Mouse (Mus musculus) stomach, embryonic 15.5 days (tissue): Measurements from ENCODE around the gene Smcr8. TPM values are rescaled to one million over a fixed set of nuclear protein-coding genes. Genes with fewer than 3 reads are reported as not detected.
"Not testable (repeated sequence)": the region's sequence is repeated elsewhere in the genome, so short reads cannot be mapped to it uniquely, and the experiment has no call there.

Experiments used
- ATAC-seq: fragments of 200-750 bp; cut with Nextera tagmentation; 2 replicates; pipeline ENCODE4 v1.8.0; 2017; ENCODE audit warnings: low read depth, moderate number of reproducible peaks, moderate TSS enrichment; ENCODE audit not compliant: insufficient read depth, low FRiP score
- H3K27ac ChIP-seq: fragments of 300-500 bp; sonication (generic); 2 replicates; pipeline ENCODE4 v1.5.1; 2015; ENCODE audit warnings: mild to moderate bottlenecking, inconsistent platforms
- H3K27me3 ChIP-seq: fragments of 300-500 bp; sonication (generic); replicated peaks from 2 replicates; pipeline ENCODE4 v1.6.1; 2015; ENCODE audit warnings: inconsistent platforms
- H3K36me3 ChIP-seq: fragments of 300-500 bp; sonication (generic); 2 replicates; pipeline ENCODE4 v1.6.1; 2015; ENCODE audit warnings: inconsistent platforms
- H3K4me1 ChIP-seq: fragments of 300-500 bp; sonication (generic); 2 replicates; pipeline ENCODE4 v1.6.1; 2015; ENCODE audit warnings: inconsistent platforms
- H3K4me2 ChIP-seq: fragments of 300-500 bp; sonication (generic); 2 replicates; pipeline ENCODE4 v1.6.1; 2015; ENCODE audit warnings: mild to moderate bottlenecking, inconsistent platforms
- H3K4me3 ChIP-seq: fragments of 300-500 bp; sonication (generic); replicated peaks from 2 replicates; pipeline ENCODE4 v1.5.1; 2015; ENCODE audit warnings: inconsistent platforms
- H3K9ac ChIP-seq: fragments of 300-500 bp; sonication (generic); 2 replicates; pipeline ENCODE4 v1.6.1; 2015; ENCODE audit warnings: inconsistent platforms
- H3K9me3 ChIP-seq: fragments of 300-500 bp; sonication (generic); 2 replicates; pipeline ENCODE4 v1.6.1; 2016; ENCODE audit warnings: inconsistent platforms
- WGBS: fragments of 180-500 bp; shearing (Covaris S2); methylation state at CpG from one replicate; pipeline ENCODE4 v1.1.7; 2015; 5-methylcytosine and 5-hydroxymethylcytosine counted together
- polyA plus RNA-seq: library from polyadenylated mRNA; unstranded; fragments of >200 nt; fragmentation: Nextera tagmentation; extraction: Ambion mirVana; gene quantifications from 2 replicates; pipeline ENCODE4 v1.2.1, GENCODE M21; 2015

The Smcr8 gene
- polyA plus RNA-seq, 1 experiment from 2014 or later: 4.5 TPM

DNA sequence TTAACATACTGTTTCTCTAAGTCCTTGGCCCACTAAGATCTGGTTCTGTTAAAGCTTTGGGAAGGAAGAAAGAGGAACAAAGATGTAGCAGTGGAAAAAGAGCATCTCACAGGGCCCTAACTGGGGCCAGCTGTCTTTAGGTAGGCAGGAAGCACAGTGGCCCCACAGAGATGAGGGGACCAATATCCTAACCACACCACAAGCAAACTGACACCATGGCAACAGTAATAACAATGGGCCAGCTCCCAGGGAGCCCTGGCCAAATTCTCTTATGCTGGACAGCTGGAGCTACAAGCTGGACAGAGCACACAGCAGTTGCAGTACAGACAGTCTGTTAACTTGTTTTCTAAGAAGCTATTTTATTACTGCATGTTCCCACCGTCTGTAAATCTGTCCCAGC, 10.3 kb downstream of the Smcr8 start:
- Histone ChIP-seq H3K27me3 (no peaks in the 10 kb centered on the region), H3K4me2 (no peak overlapping the region), H3K9me3 (no peaks in the 10 kb centered on the region), H3K9ac (no peak overlapping the region), H3K4me1 (0 out of 2 replicates have a peak, but pooled peaks cover under 1% of the 10 kb centered on the region), H3K4me3 (no peak overlapping the region), H3K36me3 (peaks cover 69% of the 10 kb centered on the region), H3K27ac (no peak overlapping the region)
- no peak for ATAC-seq
- 70% methylated on average over 1 of the region's 1 CpGs for WGBS

DNA sequence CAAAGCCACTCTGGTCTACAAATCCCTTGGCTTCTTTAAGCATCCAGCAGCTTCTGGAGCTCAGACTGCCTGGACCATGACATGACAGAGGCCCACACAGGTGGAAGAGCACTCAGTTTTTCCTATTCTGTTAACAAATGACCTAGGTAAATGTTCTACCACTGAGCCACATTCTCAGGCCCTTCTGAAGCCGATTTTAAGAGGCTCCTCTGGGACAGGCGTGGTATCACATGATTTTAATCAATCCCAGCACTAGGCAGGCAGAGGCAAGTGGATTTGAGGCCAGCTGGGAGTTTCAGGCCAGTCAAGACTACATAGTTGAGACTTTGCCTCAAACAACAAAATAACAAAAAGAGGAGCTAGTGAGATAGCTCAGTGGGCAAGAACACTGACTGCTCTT, 13.1 kb downstream of the Smcr8 start:
- Histone ChIP-seq H3K36me3 (peaks cover 59% of the 10 kb centered on the region), H3K27ac (no peak overlapping the region), H3K4me2 (no peak overlapping the region), H3K4me1 (no peaks in the 10 kb centered on the region), H3K9ac (no peak overlapping the region), H3K9me3 (no peaks in the 10 kb centered on the region), H3K27me3 (no peaks in the 10 kb centered on the region), H3K4me3 (no peak overlapping the region)
- WGBS: 81% methylated on average over 2 of the region's 2 CpGs
- no peak for ATAC-seq

DNA sequence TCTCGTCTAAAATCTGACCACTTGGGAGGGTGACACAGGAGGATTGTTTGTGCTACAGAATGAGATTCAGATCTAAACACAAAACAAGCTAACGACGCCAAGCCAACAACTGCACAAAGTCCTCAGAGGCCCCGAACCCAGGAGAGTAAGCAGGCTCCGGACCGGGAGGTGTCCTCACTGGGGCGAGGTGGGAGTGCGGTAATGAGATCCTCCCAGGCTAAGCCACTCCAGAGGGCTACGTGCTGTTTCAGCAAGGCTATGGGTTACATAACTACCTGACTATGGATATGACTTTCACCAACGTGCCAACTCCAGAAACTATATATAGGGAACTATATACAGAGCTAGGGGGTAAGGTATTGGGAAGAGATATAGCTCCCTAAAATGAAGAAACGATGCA, 19.0 kb downstream of the Smcr8 start:
- Histone ChIP-seq H3K4me2 (no peak overlapping the region), H3K36me3 (peaks cover 38% of the 10 kb centered on the region)
- 86% methylated on average over 11 of the region's 11 CpGs for WGBS

DNA sequence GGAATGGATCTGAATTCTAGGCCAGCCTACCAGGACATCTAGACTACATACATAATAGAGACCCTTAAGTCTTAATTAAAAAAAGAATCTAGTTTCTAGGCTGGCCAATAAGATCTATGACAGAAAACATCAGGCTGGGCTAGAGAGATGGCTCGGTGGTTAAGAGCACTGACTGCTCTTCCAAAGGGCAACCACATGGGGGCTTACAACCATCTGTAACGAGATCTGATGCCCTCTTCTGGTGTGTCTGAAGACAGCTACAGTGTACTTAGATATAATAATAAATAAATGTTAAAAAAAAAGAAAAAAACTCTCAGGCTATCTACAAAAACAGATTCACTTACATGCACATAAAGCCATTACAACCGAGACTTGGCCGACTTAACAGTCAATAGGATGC, 22.7 kb downstream of the Smcr8 start:
- peaks cover 20% of the 10 kb centered on the region; the same call in 1 of the 2 replicates for H3K36me3 ChIP-seq
- H3K27ac ChIP-seq: no peak overlapping the region
- H3K9me3 ChIP-seq: no peaks in the 10 kb centered on the region
- no peaks in the 10 kb centered on the region for H3K27me3 ChIP-seq
- ATAC-seq: no peak
- no peak overlapping the region for H3K4me3 ChIP-seq
- no peak overlapping the region for H3K9ac ChIP-seq
- no peak overlapping the region for H3K4me2 ChIP-seq
- 81% methylated on average over 4 of the region's 4 CpGs for WGBS
- H3K4me1 ChIP-seq: no peaks in the 10 kb centered on the region

More for the DNA sequence above, 19.0 kb downstream of the Smcr8 start:
- ATAC-seq: no peak
- H3K4me3 ChIP-seq: no peak overlapping the region
- no peaks in the 10 kb centered on the region for H3K9me3 ChIP-seq
- H3K9ac ChIP-seq: no peak overlapping the region
- no peaks in the 10 kb centered on the region for H3K27me3 ChIP-seq
- H3K27ac ChIP-seq: no peak overlapping the region
- H3K4me1 ChIP-seq: no peaks in the 10 kb centered on the region

DNA sequence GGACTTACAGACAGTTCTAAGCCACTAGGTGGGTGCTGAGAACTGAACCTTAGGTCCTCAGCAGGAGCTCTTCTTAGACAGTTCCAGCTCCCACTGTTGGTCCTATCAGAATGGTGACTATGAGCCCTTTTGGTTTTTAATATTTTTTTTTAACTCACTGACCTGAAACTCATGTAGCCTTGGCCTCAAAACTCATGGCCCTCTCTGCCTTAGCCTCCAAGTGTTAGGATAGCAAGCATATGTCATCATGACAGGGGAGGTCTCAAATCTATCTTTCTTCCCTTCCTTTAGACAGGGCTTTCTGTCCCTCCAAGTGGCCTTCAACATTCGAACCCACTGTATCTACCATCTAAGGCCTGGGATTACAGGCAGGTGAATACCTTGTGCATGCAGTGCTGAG, 23.6 kb downstream of the Smcr8 start:
- 94% methylated on average over 1 of the region's 1 CpGs for WGBS
- 0 out of 2 replicates have a peak, but pooled peaks cover 18% of the 10 kb centered on the region for H3K36me3 ChIP-seq
- no peak overlapping the region for H3K9ac ChIP-seq
- no peaks in the 10 kb centered on the region for H3K4me1 ChIP-seq
- H3K9me3 ChIP-seq: no peaks in the 10 kb centered on the region
- no peak for ATAC-seq
- no peak overlapping the region for H3K27ac ChIP-seq
- no peak overlapping the region for H3K4me3 ChIP-seq
- no peaks in the 10 kb centered on the region for H3K27me3 ChIP-seq
- no peak overlapping the region for H3K4me2 ChIP-seq

DNA sequence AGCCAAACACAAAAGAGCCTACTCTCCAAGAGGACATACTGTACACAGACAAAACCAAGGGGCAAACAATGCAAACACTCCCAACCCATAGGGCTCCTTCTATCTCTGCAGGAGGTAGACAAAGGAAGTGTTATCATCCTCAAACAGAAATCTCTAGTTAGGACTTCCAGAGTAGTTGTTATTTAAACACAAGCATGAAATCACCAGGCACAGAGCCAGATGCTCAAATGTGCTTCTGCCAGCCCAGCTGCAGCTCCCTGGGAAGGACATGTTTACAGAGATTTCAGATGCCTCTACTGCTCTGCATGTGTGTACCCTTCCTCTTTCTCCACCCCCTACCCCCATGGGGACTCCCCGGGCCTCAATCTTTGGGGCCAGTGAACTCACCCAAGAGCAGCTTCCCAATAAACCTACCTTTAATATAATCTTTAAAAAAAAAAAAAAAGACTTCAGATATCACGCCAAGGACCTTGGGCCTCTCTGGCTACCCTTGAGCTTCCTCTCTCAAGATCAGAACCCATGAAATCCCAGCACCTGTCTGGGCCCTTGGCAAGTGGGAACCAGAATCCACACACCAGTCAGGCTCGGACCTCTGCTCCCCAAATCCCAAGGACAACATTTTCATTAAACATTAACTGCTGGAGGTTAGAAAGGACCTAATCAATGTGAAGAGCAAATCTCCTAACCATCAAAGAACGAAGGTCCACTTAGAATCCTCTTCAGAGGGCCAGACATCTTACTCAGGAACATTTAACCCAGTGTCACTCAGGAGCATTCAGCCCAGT, 31.2 kb downstream of the Smcr8 start:
- peaks cover 15% of the 10 kb centered on the region for H3K4me1 ChIP-seq
- H3K36me3 ChIP-seq: no peaks in the 10 kb centered on the region
- H3K4me2 ChIP-seq: peak overlapping the region; percentile 64
- no peaks in the 10 kb centered on the region for H3K9me3 ChIP-seq
- no peak overlapping the region; the same call in 1 of the 2 replicates for H3K9ac ChIP-seq
- no peaks in the 10 kb centered on the region for H3K27me3 ChIP-seq
- no peak overlapping the region; the same call in 1 of the 2 replicates for H3K27ac ChIP-seq
- 45% methylated on average over 4 of the region's 4 CpGs for WGBS
- H3K4me3 ChIP-seq: 0 out of 2 replicates have a peak overlapping the region, but pooled peaks have one; percentile 5
- no peak for ATAC-seq

DNA sequence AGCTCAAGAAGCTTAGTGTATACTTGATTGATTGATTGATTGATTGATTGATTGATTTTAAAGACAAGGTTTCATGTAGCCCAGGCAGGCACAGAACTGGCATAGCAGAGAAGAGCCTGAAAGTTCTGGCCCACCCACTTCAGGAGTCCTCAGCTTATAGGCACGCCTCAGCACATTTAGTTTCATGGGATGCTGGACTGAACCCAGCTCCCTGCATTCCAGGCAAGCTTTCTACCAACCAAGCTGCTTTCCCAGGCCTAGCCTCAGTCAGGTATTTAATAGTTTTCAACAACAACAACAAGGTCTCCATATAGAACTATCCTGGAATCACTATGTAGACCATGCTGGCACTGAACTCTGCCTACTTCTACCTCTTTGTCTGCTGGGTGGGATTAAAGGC, 32.2 kb downstream of the Smcr8 start:
- Histone ChIP-seq H3K9ac (no peak overlapping the region), H3K36me3 (no peaks in the 10 kb centered on the region), H3K27ac (peak overlapping the region; percentile 33; the same call in 1 of the 2 replicates), H3K4me1 (peaks cover 15% of the 10 kb centered on the region), H3K9me3 (no peaks in the 10 kb centered on the region), H3K4me3 (peak overlapping the region; percentile 46), H3K4me2 (peak overlapping the region; percentile 64), H3K27me3 (no peaks in the 10 kb centered on the region)
- WGBS: 44% methylated on average over 1 of the region's 1 CpGs
- ATAC-seq: no peak

DNA sequence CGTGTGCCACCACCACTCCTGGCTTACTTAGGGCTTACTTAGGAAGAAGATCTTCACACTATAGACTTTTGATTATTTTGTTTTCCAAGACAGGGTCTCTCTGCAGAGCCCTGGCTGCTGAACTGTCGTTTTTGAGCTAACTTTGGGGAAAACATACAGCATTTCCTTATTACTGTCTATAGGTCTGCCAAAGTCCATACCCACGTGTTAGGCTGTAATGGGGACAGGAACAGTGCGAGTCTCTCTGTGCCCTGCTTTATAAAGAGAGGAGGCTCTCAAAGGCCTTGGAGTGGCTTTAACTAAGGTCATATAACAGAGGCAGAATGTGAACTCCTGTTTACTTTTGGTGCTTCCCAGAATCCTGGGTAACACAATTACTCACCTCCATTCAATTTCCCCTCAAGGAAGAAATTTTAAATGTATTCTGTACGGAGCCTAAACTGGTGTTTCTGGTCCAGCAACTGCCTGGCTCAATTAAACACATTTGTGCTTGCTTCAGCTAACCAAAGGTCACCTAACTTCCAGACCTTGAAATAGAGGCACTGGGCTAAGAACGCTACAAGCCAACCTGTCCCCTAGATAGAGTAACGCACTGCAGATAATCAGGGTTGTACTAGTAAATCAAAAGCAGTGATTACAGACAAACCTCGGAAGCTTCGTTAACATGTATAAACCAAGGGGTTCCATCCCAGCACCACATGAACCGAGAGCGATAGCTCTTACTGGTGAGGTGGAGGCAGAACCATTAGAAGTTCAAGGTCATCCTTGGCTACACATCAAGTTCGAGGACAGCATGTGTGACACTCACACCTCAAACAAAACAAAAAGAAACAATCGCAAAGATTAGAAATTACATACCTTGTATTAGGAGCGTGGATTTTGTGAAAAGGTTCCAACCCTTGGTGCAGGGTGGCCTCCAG, 33.0 kb downstream of the Smcr8 start:
- Histone ChIP-seq H3K9ac (0 out of 2 replicates have a peak overlapping the region, but pooled peaks have one; percentile 19), H3K4me3 (peak overlapping the region; percentile 46), H3K9me3 (no peaks in the 10 kb centered on the region), H3K4me2 (peak overlapping the region; percentile 64), H3K27me3 (no peaks in the 10 kb centered on the region), H3K36me3 (no peaks in the 10 kb centered on the region), H3K4me1 (peaks cover 15% of the 10 kb centered on the region), H3K27ac (peak overlapping the region; percentile 33)
- 8% methylated on average over 14 of the region's 14 CpGs for WGBS
- ATAC-seq: no peak

DNA sequence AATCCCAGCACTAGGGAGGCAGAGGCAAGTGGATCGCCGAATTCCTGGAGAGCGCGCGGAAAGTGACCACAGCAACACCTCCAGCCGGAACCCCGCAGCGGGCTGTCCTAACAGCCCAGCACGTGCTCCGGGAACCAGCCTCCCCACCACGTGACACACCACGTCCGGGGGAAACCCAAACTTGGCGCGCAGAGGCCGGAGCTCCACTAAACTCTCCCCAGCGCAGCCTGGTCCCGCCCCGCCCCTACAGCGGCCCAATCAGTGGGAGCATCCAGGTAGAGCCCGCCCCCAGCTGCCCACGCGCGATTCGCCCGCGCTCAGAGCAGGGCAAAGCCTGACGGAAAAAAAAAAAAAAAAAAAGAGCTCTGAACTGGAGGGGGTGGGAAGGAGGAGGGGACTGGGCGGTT, 33.7 kb downstream of the Smcr8 start:
- ATAC-seq: peak; percentile 99

DNA sequence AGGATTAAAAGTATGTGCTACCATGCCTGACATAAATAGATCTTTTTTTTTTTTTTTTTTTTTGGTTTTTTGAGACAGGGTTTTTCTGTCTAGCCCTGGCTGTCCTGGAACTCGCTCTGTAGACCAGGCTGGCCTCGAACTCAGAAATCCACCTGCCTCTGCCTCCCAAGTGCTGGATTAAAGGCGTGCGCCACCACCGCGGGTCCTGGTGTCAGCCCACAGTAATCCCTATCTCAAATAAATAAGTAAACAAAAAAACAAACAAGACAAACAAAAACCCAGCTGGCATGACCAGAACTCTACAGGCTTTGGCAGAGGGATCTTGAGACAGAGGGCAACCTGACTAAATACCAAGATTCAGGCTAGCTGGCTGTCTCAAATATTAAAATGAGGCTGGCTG, 34.3 kb downstream of the Smcr8 start, which contains the start of gene Shmt1:
Gene Shmt1 (minus strand): TSS at position 101 of the 400 bp plus-strand sequence.
- not testable (repeated sequence) for H3K27me3 ChIP-seq, H3K9me3 ChIP-seq, ATAC-seq, H3K36me3 ChIP-seq
- 0 out of 2 replicates have a peak within 1 kb of the TSS, but pooled peaks have one; percentile 19 for H3K9ac ChIP-seq
- WGBS: 26% methylated on average over 6 of the region's 6 CpGs
- peaks cover 15% of the 10 kb centered on the region for H3K4me1 ChIP-seq
- peak within 1 kb of the TSS; percentile 33 for H3K27ac ChIP-seq
- H3K4me2 ChIP-seq: peak within 1 kb of the TSS; percentile 64
- peak within 1 kb of the TSS; percentile 46 for H3K4me3 ChIP-seq

More for the DNA sequence above, 33.7 kb downstream of the Smcr8 start:
- H3K9ac ChIP-seq: 0 out of 2 replicates have a peak overlapping the region, but pooled peaks have one; percentile 19
- peak overlapping the region; percentile 64 for H3K4me2 ChIP-seq
- H3K4me3 ChIP-seq: peak overlapping the region; percentile 46
- no peaks in the 10 kb centered on the region for H3K9me3 ChIP-seq
- H3K36me3 ChIP-seq: no peaks in the 10 kb centered on the region
- under 1% methylated on average over 29 of the region's 29 CpGs for WGBS
- peak overlapping the region; percentile 33 for H3K27ac ChIP-seq
- peaks cover 15% of the 10 kb centered on the region for H3K4me1 ChIP-seq
- no peaks in the 10 kb centered on the region for H3K27me3 ChIP-seq

DNA sequence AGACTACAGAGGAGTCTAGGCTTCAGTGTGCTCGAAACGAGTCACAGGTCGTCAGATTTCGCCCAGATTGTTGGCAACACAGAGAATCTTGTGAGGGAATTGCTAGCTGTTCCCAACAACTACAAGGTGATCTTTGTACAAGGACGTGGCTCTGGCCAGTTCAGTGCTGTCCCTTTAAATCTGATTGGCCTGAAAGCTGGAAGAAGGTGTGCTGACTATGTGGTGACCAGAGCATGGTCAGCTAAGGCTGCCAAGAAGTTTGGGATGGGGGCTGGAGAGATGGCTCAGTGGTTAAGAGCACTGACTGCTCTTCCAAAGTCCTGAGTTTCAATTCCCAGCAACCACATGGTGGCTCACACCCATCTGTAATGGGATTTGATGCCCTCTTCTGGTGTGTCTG, 39.1 kb downstream of the Smcr8 start:
- no peaks in the 10 kb centered on the region for H3K4me1 ChIP-seq
- no peaks in the 10 kb centered on the region for H3K9me3 ChIP-seq
- 65% methylated on average over 5 of the region's 5 CpGs for WGBS
- no peak overlapping the region for H3K4me3 ChIP-seq
- no peak overlapping the region for H3K9ac ChIP-seq
- no peaks in the 10 kb centered on the region for H3K27me3 ChIP-seq
- H3K4me2 ChIP-seq: no peak overlapping the region
- ATAC-seq: no peak
- H3K27ac ChIP-seq: no peak overlapping the region
- no peaks in the 10 kb centered on the region for H3K36me3 ChIP-seq
